Mouse (Mus musculus): ENCODE data around the gene Wdr47.
A peak's percentile ranks its signal among the peaks of the same experiment; 100 is the strongest.
"Not testable (repeated sequence)": the region's sequence is repeated elsewhere in the genome, so short reads cannot be mapped to it uniquely, and the experiment has no call there.

Wdr47 gene

GRCm38 (mm10) chr3:108639412-108639811 is 48.3 kb downstream of the Wdr47 start:
- DNase-seq (ENCODE audit: low spot score in 2 of 2), result no peak

- peak in 1 of 2 experiments; percentile 53 for DNase-seq (ENCODE audit: low spot score in 2 of 2)
Observed at GRCm38 (mm10) chr3:108640998-108641397, 49.9 kb downstream of the Wdr47 start.

- DNase-seq (ENCODE audit: low spot score in 2 of 2), result no peak
Observed at GRCm38 (mm10) chr3:108644856-108645255, 53.8 kb downstream of the Wdr47 start.

- DNase-seq (ENCODE audit: low spot score in 2 of 2), result no peak
Observed at GRCm38 (mm10) chr3:108646036-108646435, 55.0 kb downstream of the Wdr47 start.

GRCm38 (mm10) chr3:108647681-108648080 is 56.6 kb downstream of the Wdr47 start:
- DNase-seq (ENCODE audit: low spot score in 2 of 2), result not testable (repeated sequence)

- no peak for DNase-seq (ENCODE audit: low spot score in 2 of 2)
Observed at GRCm38 (mm10) chr3:108652866-108653642, 62.0 kb downstream of the Wdr47 start.

- DNase-seq (ENCODE audit: low spot score in 2 of 2), result peak; percentile 94 to 98
Observed at GRCm38 (mm10) chr3:108653710-108654379, 62.8 kb downstream of the Wdr47 start, which contains the start of gene Clcc1. TSS of gene Clcc1 (plus strand) at chr3:108653913.

- no peak for DNase-seq (ENCODE audit: low spot score in 2 of 2)
Observed at GRCm38 (mm10) chr3:108654566-108654965, 63.5 kb downstream of the Wdr47 start.

- DNase-seq (ENCODE audit: low spot score in 2 of 2), result no peak
Observed at GRCm38 (mm10) chr3:108655486-108655885, 64.4 kb downstream of the Wdr47 start.

GRCm38 (mm10) chr3:108658612-108659011 is 67.5 kb downstream of the Wdr47 start:
- DNase-seq (ENCODE audit: low spot score in 2 of 2), result no peak

GRCm38 (mm10) chr3:108660941-108661340 is 69.9 kb downstream of the Wdr47 start:
- no peak for DNase-seq (ENCODE audit: low spot score in 2 of 2)

GRCm38 (mm10) chr3:108676616-108677015 is 85.5 kb downstream of the Wdr47 start:
- DNase-seq (ENCODE audit: low spot score in 2 of 2), result no peak

- no peak for DNase-seq (ENCODE audit: low spot score in 2 of 2)
Observed at GRCm38 (mm10) chr3:108681004-108681403, 89.9 kb downstream of the Wdr47 start.

- not testable (repeated sequence) for DNase-seq (ENCODE audit: low spot score in 2 of 2)
Observed at GRCm38 (mm10) chr3:108683597-108683996, 92.5 kb downstream of the Wdr47 start.

GRCm38 (mm10) chr3:108685701-108686100 is 94.6 kb downstream of the Wdr47 start:
- no peak for DNase-seq (ENCODE audit: low spot score in 2 of 2)

GRCm38 (mm10) chr3:108689015-108689441 is 97.9 kb downstream of the Wdr47 start:
- DNase-seq (ENCODE audit: low spot score in 2 of 2), result no peak

GRCm38 (mm10) chr3:108689446-108689845 is 98.4 kb downstream of the Wdr47 start:
- no peak for DNase-seq (ENCODE audit: low spot score in 2 of 2)

- no peak for DNase-seq (ENCODE audit: low spot score in 2 of 2)
Observed at GRCm38 (mm10) chr3:108689979-108690378, 98.9 kb downstream of the Wdr47 start.

- no peak for DNase-seq (ENCODE audit: low spot score in 2 of 2)
Observed at GRCm38 (mm10) chr3:108694321-108694720, 103.2 kb downstream of the Wdr47 start.
